Mouse (Mus musculus) heart, embryonic 14.5 days (tissue): ENCODE data around the gene Rtn1. TPM values are rescaled to one million over a fixed set of nuclear protein-coding genes. Genes with fewer than 3 reads are reported as not detected.

Experiments used
- ATAC-seq: fragments of 200-750 bp; cut with Nextera tagmentation; 2 replicates; pipeline ENCODE4 v1.8.0; 2017; ENCODE audit warnings: low read depth, moderate TSS enrichment; ENCODE audit not compliant: insufficient number of reproducible peaks, insufficient read depth, low FRiP score
- H3K27ac ChIP-seq, 2 experiments: fragments of 200-500 bp in 1 of 2; fragments of 300-500 bp in 1 of 2; sonication (generic) in 1 of 2; replicated peaks in 1 of 2; 2 replicates each; pipeline ENCODE4 v1.5.1; 2012 to 2014; ENCODE audit warnings: low read depth in 2 of 2, low read length in 2 of 2, control low read depth in 1 of 2, mild to moderate bottlenecking in 1 of 2, mixed read lengths in 1 of 2; ENCODE audit not compliant: control insufficient read depth in 1 of 2, insufficient read depth in 1 of 2
- H3K27me3 ChIP-seq: fragments of 300-500 bp; sonication (generic); 2 replicates; pipeline ENCODE4 v1.6.1; 2014; ENCODE audit warnings: mild to moderate bottlenecking, low read length, control low read depth; ENCODE audit not compliant: control insufficient read depth, insufficient read depth
- H3K36me3 ChIP-seq: fragments of 300-500 bp; sonication (generic); 2 replicates; pipeline ENCODE4 v1.6.1; 2014; ENCODE audit warnings: mild to moderate bottlenecking, control low read depth, low read length, mixed read lengths; ENCODE audit not compliant: control insufficient read depth, insufficient read depth
- H3K4me1 ChIP-seq, 2 experiments: fragments of 200-500 bp in 1 of 2; fragments of 300-500 bp in 1 of 2; sonication (generic) in 1 of 2; 2 replicates each; pipeline ENCODE4 v1.6.1; 2012 to 2014; ENCODE audit warnings: low read length in 2 of 2, control low read depth in 1 of 2, mixed read lengths in 1 of 2; ENCODE audit not compliant: control insufficient read depth in 2 of 2, insufficient read depth in 2 of 2
- H3K4me2 ChIP-seq: fragments of 300-500 bp; sonication (generic); 2 replicates; pipeline ENCODE4 v1.6.1; 2014; ENCODE audit warnings: mild to moderate bottlenecking, low read length
- H3K4me3 ChIP-seq, 2 experiments: fragments of 200-500 bp in 1 of 2; fragments of 300-500 bp in 1 of 2; sonication (generic) in 1 of 2; 2 replicates each; pipeline ENCODE4 v1.5.1; 2012 to 2014; ENCODE audit warnings: low read length in 2 of 2, mild to moderate bottlenecking in 2 of 2, control low read depth in 1 of 2, low read depth in 1 of 2, moderate library complexity in 1 of 2; ENCODE audit not compliant: control insufficient read depth in 1 of 2, insufficient read depth in 1 of 2
- H3K9ac ChIP-seq: fragments of 300-500 bp; sonication (generic); 2 replicates; pipeline ENCODE4 v1.6.1; 2014; ENCODE audit warnings: mild to moderate bottlenecking, low read length
- H3K9me3 ChIP-seq: fragments of 300-500 bp; sonication (generic); 2 replicates; pipeline ENCODE4 v1.6.1; 2016; ENCODE audit warnings: low read length, control low read depth; ENCODE audit not compliant: control insufficient read depth
- WGBS: fragments of 180-500 bp; shearing (Covaris S2); extraction: QIAGEN DNeasy Blood & Tissue Kit; methylation state at CpG from one replicate; pipeline ENCODE4 v1.1.7; 2014; 5-methylcytosine and 5-hydroxymethylcytosine counted together
- polyA plus RNA-seq: library from polyadenylated mRNA; unstranded; fragments of >200 nt; fragmentation: Nextera tagmentation; extraction: Ambion mirVana; gene quantifications from 2 replicates; pipeline ENCODE4 v1.2.1, GENCODE M21; 2014

Gene Rtn1
- polyA plus RNA-seq, 1 experiment from 2014 or later = 15.1 TPM

- no peaks in the 10 kb centered on the region for H3K36me3 ChIP-seq
- H3K27me3 ChIP-seq = no peaks in the 10 kb centered on the region
- peaks cover 5 to 11% of the 10 kb centered on the region in 2 experiments; a peak in 3 of 4 replicates for H3K4me1 ChIP-seq
- no peak overlapping the region for H3K4me2 ChIP-seq
- H3K9me3 ChIP-seq = no peaks in the 10 kb centered on the region
- 57% methylated on average over 17 of the region's 17 CpGs for WGBS
- H3K27ac ChIP-seq = no peak overlapping the region
- H3K9ac ChIP-seq = no peak overlapping the region
- H3K4me3 ChIP-seq = no peak overlapping the region
- ATAC-seq = no peak
These were observed 34.8 kb downstream of the Rtn1 start for GRCm38 (mm10) chr12:72373916-72374615.

- WGBS = 68% methylated on average over 5 of the region's 5 CpGs
- no peaks in the 10 kb centered on the region for H3K36me3 ChIP-seq
These were observed 38.8 kb downstream of the Rtn1 start for GRCm38 (mm10) chr12:72370081-72370480.

GRCm38 (mm10) chr12:72366763-72367162 lies 42.1 kb downstream of the Rtn1 start:
- Histone ChIP-seq H3K9me3 (no peaks in the 10 kb centered on the region), H3K9ac (no peak overlapping the region), H3K4me2 (no peak overlapping the region), H3K4me1 (no peaks in the 10 kb centered on the region), H3K36me3 (no peaks in the 10 kb centered on the region), H3K27me3 (no peaks in the 10 kb centered on the region), H3K4me3 (no peak overlapping the region), H3K27ac (no peak overlapping the region)
- ATAC-seq = no peak
- 73% methylated on average over 3 of the region's 3 CpGs for WGBS

More at GRCm38 (mm10) chr12:72370081-72370480, 38.8 kb downstream of the Rtn1 start:
- H3K9ac ChIP-seq = no peak overlapping the region
- no peak overlapping the region for H3K4me3 ChIP-seq
- peaks cover 3 to 8% of the 10 kb centered on the region in 2 experiments; a peak in 3 of 4 replicates for H3K4me1 ChIP-seq
- no peak overlapping the region for H3K4me2 ChIP-seq
- no peaks in the 10 kb centered on the region for H3K9me3 ChIP-seq
- no peak for ATAC-seq
- no peak overlapping the region for H3K27ac ChIP-seq
- no peaks in the 10 kb centered on the region for H3K27me3 ChIP-seq

GRCm38 (mm10) chr12:72366104-72366437 lies 42.8 kb downstream of the Rtn1 start:
- no peak for ATAC-seq
- 83% methylated on average over 1 of the region's 2 CpGs for WGBS
- no peaks in the 10 kb centered on the region for H3K27me3 ChIP-seq

GRCm38 (mm10) chr12:72365231-72366103 lies 43.4 kb downstream of the Rtn1 start:
- no peaks in the 10 kb centered on the region for H3K27me3 ChIP-seq
- no peak for ATAC-seq
- H3K4me1 ChIP-seq = no peaks in the 10 kb centered on the region
- no peaks in the 10 kb centered on the region for H3K9me3 ChIP-seq
- no peaks in the 10 kb centered on the region for H3K36me3 ChIP-seq
- no peak overlapping the region for H3K4me3 ChIP-seq
- no peak overlapping the region for H3K4me2 ChIP-seq
- 73% methylated on average over 12 of the region's 12 CpGs for WGBS
- H3K27ac ChIP-seq = no peak overlapping the region
- no peak overlapping the region for H3K9ac ChIP-seq

More at GRCm38 (mm10) chr12:72366104-72366437, 42.8 kb downstream of the Rtn1 start:
- Histone ChIP-seq H3K4me2 (no peak overlapping the region), H3K9ac (no peak overlapping the region), H3K9me3 (no peaks in the 10 kb centered on the region), H3K4me3 (no peak overlapping the region), H3K36me3 (no peaks in the 10 kb centered on the region), H3K27ac (no peak overlapping the region), H3K4me1 (no peaks in the 10 kb centered on the region)

GRCm38 (mm10) chr12:72364543-72364942 lies 44.3 kb downstream of the Rtn1 start:
- ATAC-seq = no peak
- Histone ChIP-seq H3K36me3 (no peaks in the 10 kb centered on the region), H3K4me1 (no peaks in the 10 kb centered on the region; a peak in 1 of 4 replicates), H3K4me2 (no peak overlapping the region), H3K27me3 (no peaks in the 10 kb centered on the region), H3K4me3 (no peak overlapping the region), H3K9me3 (no peaks in the 10 kb centered on the region), H3K27ac (no peak overlapping the region), H3K9ac (no peak overlapping the region)
- 88% methylated on average over 5 of the region's 5 CpGs for WGBS

GRCm38 (mm10) chr12:72361701-72362354 lies 47.0 kb downstream of the Rtn1 start:
- Histone ChIP-seq H3K4me1 (no peaks in the 10 kb centered on the region; a peak in 1 of 4 replicates), H3K9ac (no peak overlapping the region), H3K4me3 (no peak overlapping the region), H3K4me2 (no peak overlapping the region), H3K27ac (no peak overlapping the region), H3K27me3 (no peaks in the 10 kb centered on the region), H3K9me3 (no peaks in the 10 kb centered on the region), H3K36me3 (no peaks in the 10 kb centered on the region)
- ATAC-seq = no peak
- 49% methylated on average over 9 of the region's 9 CpGs for WGBS
